Mouse (Mus musculus): ENCODE results near the gene Slc6a14. TPM values are rescaled to one million over a fixed set of nuclear protein-coding genes. Genes with fewer than 3 reads are reported as not detected.

Slc6a14 gene
- 0.02 TPM in 1 of 2 replicates, not detected in the other for polyA plus RNA-seq (2012; rRNA removed)

DNA sequence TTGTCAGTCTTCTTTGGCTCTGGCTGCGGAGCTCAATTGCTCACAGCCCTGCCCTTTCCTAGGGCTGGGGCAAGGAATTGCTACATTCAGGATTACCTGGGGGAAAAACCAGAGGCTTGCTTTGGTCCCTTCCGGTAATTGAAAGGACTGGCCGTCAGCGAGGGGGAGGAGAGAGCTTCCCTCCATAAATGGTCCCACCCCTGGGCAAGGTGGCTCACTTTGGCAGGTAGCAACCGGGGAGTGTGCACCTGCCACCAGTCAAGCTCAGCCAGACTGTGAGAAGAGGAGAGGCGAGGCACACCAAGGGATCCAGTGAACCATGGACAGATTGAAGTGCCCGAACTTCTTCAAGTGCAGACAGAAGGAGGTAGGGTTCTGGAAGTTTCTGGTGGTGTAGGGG lies at the start of gene Slc6a14:
TSS of gene Slc6a14 (plus strand) at position 68 of the 400 bp plus-strand sequence.
- TF ChIP-seq CTCF (IDR thresholded peaks at IDR 0.05; ENCODE audit: extremely low read depth, insufficient read depth, low read length): no peak
- Histone ChIP-seq H3K4me3 (ENCODE audit: insufficient read depth, low read length) (no peak within 1 kb of the TSS), H3K4me1 (ENCODE audit: control insufficient read depth, insufficient read depth, low read length) (no peaks in the 10 kb centered on the region), H3K27ac (ENCODE audit: insufficient read depth, low read length) (no peak within 1 kb of the TSS)

DNA sequence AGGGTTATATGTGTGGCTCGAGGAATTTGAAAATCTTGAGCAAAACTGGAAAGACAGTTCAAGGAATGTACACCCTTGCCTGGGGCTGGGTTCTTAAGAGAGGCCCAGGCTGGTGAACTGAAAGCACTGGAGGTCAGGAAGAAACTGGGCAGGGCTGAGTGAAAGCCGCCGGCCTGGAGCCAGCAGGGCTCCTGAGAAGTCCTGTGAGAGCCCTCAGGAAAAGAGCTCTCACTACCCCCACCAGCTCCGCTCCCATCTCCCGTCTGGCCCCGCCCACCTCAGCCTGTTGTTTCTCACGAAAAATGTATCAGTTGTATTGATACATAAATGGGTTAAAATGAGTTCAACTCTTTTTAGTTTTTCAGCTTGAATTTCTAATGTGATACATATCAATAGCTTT lies 43.8 kb upstream of the Slc6a14 start:
- Histone ChIP-seq H3K4me3 (ENCODE audit: insufficient read depth, low read length) (no peak overlapping the region), H3K4me1 (ENCODE audit: control insufficient read depth, insufficient read depth, low read length) (no peaks in the 10 kb centered on the region), H3K27ac (ENCODE audit: insufficient read depth, low read length) (no peak overlapping the region)
- TF ChIP-seq POLR2A (IDR thresholded peaks at IDR 0.05; ENCODE audit: extremely low read depth, insufficient read depth, low read length) (no peak), CTCF (IDR thresholded peaks at IDR 0.05; ENCODE audit: extremely low read depth, insufficient read depth, low read length) (no peak)

DNA sequence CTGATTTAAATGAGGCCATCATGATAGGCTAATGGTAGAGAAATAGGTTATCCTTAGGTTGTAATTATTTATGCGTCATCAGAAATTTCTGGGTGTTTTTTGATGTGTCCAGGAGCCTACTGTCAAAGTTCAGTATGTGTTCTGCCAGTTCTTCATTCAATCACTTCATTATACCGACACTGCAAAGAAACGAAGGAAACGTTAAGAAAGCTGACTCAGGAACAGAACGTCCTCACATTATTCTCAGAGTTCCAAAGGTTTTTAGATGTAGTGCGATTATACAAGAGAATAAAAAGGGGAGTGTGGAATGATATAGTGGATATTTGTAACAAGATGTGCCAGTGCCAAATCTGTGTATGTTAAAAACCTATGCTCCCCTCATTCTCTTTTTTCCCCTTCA lies 19.5 kb upstream of the Slc6a14 start:
- TF ChIP-seq POLR2A (IDR thresholded peaks at IDR 0.05; ENCODE audit: extremely low read depth, insufficient read depth, low read length) (no peak), CTCF (IDR thresholded peaks at IDR 0.05; ENCODE audit: extremely low read depth, insufficient read depth, low read length) (no peak)
- Histone ChIP-seq H3K27ac (ENCODE audit: insufficient read depth, low read length) (no peak overlapping the region), H3K4me1 (ENCODE audit: control insufficient read depth, insufficient read depth, low read length) (no peaks in the 10 kb centered on the region), H3K4me3 (ENCODE audit: insufficient read depth, low read length) (no peak overlapping the region)

DNA sequence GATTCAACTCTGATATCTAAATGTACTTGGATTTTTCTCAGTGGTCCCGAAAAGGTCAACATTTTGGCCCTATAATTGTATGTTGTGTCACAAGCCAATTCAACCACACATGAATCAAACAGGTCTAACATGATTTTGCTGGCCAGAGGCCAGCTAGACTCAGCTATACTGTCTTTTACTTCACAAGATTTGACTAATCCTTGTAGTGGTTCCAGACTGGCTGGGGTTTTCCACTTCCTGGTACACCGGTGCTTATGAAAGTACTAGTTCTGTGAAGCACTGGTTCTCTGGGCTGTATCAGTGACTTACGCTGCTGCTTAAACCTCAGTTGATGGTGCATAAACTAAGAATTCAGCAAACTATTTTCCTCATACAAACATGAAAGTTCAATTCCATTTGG lies 19.0 kb upstream of the Slc6a14 start:
- Histone ChIP-seq H3K4me3 (ENCODE audit: insufficient read depth, low read length) (no peak overlapping the region), H3K4me1 (ENCODE audit: control insufficient read depth, insufficient read depth, low read length) (no peaks in the 10 kb centered on the region), H3K27ac (ENCODE audit: insufficient read depth, low read length) (no peak overlapping the region)
- TF ChIP-seq CTCF (IDR thresholded peaks at IDR 0.05; ENCODE audit: extremely low read depth, insufficient read depth, low read length) (no peak), POLR2A (IDR thresholded peaks at IDR 0.05; ENCODE audit: extremely low read depth, insufficient read depth, low read length) (no peak)

DNA sequence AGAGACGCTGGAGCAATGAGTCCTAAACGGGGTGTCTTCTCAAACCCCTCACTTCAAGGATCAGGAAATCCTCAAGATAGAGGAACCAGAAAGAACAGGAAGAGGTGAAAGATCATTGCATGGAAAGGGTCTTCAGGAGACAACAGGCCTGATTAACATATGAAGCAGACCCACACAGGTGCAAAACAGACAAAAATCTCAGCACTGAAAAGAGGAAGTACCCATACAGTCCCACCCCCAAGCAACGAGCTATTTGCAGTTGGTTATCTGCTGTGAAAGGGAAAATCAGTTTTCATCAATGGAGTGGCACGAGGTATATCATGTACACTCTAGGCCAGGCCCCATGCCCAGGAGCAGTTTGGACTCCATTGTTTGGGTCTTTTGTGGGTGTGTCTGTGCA lies 13.1 kb upstream of the Slc6a14 start:
- no peak overlapping the region for H3K4me3 ChIP-seq (ENCODE audit: insufficient read depth, low read length)
- H3K27ac ChIP-seq (ENCODE audit: insufficient read depth, low read length): no peak overlapping the region
- H3K4me1 ChIP-seq (ENCODE audit: control insufficient read depth, insufficient read depth, low read length): no peaks in the 10 kb centered on the region
- no peak for TF ChIP-seq CTCF (IDR thresholded peaks at IDR 0.05; ENCODE audit: extremely low read depth, insufficient read depth, low read length)
- TF ChIP-seq POLR2A (IDR thresholded peaks at IDR 0.05; ENCODE audit: extremely low read depth, insufficient read depth, low read length): no peak

DNA sequence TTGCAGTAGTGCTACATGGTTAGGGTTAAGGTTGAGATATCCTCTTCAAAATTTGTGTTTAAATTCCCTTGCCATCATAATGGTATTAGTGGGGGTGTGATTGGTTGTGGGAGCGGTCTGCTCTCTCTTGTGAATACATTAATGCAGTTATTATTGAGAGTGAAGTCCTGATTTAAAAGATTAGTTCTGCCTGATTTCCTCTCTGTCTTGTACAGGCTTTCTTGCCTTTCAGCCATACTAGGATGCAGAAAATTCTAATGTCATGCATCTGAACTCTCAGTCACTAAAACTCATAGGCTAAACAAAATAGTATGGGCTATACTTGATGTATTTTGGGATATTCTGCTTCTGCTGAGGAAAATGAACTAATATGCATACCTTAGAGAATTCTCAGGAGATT lies 10.2 kb upstream of the Slc6a14 start:
- TF ChIP-seq POLR2A (IDR thresholded peaks at IDR 0.05; ENCODE audit: extremely low read depth, insufficient read depth, low read length): no peak
- TF ChIP-seq CTCF (IDR thresholded peaks at IDR 0.05; ENCODE audit: extremely low read depth, insufficient read depth, low read length): no peak
- Histone ChIP-seq H3K27ac (ENCODE audit: insufficient read depth, low read length) (no peak overlapping the region), H3K4me1 (ENCODE audit: control insufficient read depth, insufficient read depth, low read length) (no peaks in the 10 kb centered on the region), H3K4me3 (ENCODE audit: insufficient read depth, low read length) (no peak overlapping the region)

DNA sequence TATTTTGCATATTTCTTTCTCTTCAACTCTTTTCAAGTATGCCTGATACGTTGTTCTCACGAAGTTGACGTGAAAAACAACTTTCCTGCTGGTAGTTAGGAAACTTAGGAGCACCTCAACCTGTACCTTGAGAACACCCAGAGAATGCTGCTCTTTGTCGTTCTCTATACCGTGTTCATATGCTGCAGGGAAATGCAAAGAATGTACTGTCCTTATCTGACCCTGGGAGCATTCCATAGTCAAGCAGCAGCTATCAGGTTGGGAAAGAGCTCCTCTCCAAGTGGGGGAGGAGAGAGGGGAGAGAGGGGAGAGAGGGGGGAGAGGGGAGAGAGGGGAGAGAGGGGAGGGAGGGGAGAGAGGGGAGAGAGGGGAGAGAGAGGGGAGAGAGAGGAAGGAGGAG lies 597 bp downstream of the Slc6a14 start:
- TF ChIP-seq POLR2A (IDR thresholded peaks at IDR 0.05; ENCODE audit: extremely low read depth, insufficient read depth, low read length) (no peak), CTCF (IDR thresholded peaks at IDR 0.05; ENCODE audit: extremely low read depth, insufficient read depth, low read length) (no peak)
- Histone ChIP-seq H3K27ac (ENCODE audit: insufficient read depth, low read length) (no peak overlapping the region), H3K4me1 (ENCODE audit: control insufficient read depth, insufficient read depth, low read length) (no peaks in the 10 kb centered on the region), H3K4me3 (ENCODE audit: insufficient read depth, low read length) (no peak overlapping the region)

DNA sequence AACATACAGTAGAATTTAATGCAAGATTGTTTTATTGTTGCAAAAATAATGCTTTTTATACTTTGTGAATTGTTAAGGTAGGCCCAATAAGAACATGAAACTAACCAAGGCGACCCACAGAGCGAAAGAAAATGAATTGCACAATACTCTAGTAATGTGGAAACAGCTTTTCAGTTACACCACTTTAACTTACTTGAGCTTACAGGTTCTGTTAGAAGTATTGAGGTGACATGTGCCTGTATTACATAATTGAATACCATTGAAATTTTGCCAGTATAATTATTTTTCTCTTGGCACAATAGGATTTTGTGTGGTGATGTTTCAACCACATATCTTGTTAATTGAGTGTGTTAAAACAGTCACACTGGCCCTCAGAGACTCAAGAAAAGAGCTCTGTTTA lies 2.2 kb downstream of the Slc6a14 start:
- TF ChIP-seq POLR2A (IDR thresholded peaks at IDR 0.05; ENCODE audit: extremely low read depth, insufficient read depth, low read length): no peak
- no peak for TF ChIP-seq CTCF (IDR thresholded peaks at IDR 0.05; ENCODE audit: extremely low read depth, insufficient read depth, low read length)
- Histone ChIP-seq H3K27ac (ENCODE audit: insufficient read depth, low read length) (no peak overlapping the region), H3K4me3 (ENCODE audit: insufficient read depth, low read length) (no peak overlapping the region), H3K4me1 (ENCODE audit: control insufficient read depth, insufficient read depth, low read length) (no peaks in the 10 kb centered on the region)

DNA sequence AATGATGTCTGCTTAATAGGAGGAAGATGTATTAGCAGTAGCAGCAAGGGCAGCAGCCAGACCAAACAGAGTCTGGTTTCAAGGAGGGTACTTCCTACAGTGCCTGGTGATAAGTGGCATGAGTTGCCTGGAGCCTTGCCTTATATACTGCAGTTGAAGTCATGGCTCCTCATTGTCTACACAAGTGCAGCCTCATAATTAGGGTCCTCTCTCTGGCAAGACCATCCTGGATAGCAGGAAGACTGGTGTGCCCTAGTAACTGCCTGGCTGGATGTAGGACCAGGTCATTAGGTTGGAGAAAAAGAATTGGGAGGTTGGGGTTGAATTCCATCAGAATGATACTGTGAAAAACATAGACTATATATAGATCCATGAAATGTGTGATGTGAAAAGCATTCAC lies 30.3 kb downstream of the Slc6a14 start, which contains the start of gene Gm28269:
TSS of gene Gm28269 (minus strand) at position 101 of the 400 bp plus-strand sequence.
- H3K27ac ChIP-seq (ENCODE audit: insufficient read depth, low read length): no peak within 1 kb of the TSS
- no peak for TF ChIP-seq POLR2A (IDR thresholded peaks at IDR 0.05; ENCODE audit: extremely low read depth, insufficient read depth, low read length)
- no peak for TF ChIP-seq CTCF (IDR thresholded peaks at IDR 0.05; ENCODE audit: extremely low read depth, insufficient read depth, low read length)
- no peak within 1 kb of the TSS for H3K4me3 ChIP-seq (ENCODE audit: insufficient read depth, low read length)
- H3K4me1 ChIP-seq (ENCODE audit: control insufficient read depth, insufficient read depth, low read length): no peaks in the 10 kb centered on the region

Other genes starting within 250 kb of the Slc6a14 start
- 0.32 and 1.5 TPM in 2 replicates for gene Agtr2, start 230.4 kb upstream of the Slc6a14 start, polyA plus RNA-seq (2012; rRNA removed)
- not detected in 2 replicates for gene Gm28269, start 30.2 kb downstream of the Slc6a14 start, polyA plus RNA-seq (2012; rRNA removed)